8 mouse cellular contexts compared by ENCODE assay signal in genomic region chr1:75244836-75245235, GRCm38 (mm10). TPM values are rescaled to one million over a fixed set of nuclear protein-coding genes. Genes with fewer than 3 reads are reported as not detected.
DNase-seq lines count a peak whose midpoint lies in the region; ATAC-seq and TF ChIP-seq lines count a peak whose summit lies in the region.

No protein-coding gene starts in this region.

- H3K36me3 ChIP-seq in forebrain, embryonic 11.5 days (ENCODE audit: control insufficient read depth, insufficient read depth, low read length) = no peaks in the 10 kb centered on the region
- H3K36me3 ChIP-seq in forebrain, embryonic 10.5 days (replicated peaks) = peaks cover 26% of the 10 kb centered on the region
- peaks cover 39% of the 10 kb centered on the region for H3K36me3 ChIP-seq in heart, postnatal 0 days (replicated peaks; ENCODE audit: control insufficient read depth, insufficient read depth, low read length)

- no peak overlapping the region for H3K9ac ChIP-seq in forebrain, embryonic 11.5 days (ENCODE audit: low read length)
- H3K9ac ChIP-seq in heart, postnatal 0 days (replicated peaks; ENCODE audit: low read depth, low read length) = no peak overlapping the region

- no peak for TF ChIP-seq CTCF in heart, postnatal 0 days (IDR thresholded peaks at IDR 0.05; ENCODE audit: low read depth)

- H3K27me3 ChIP-seq in forebrain, embryonic 11.5 days (ENCODE audit: control insufficient read depth, insufficient read depth, low read length) = no peaks in the 10 kb centered on the region
- H3K27me3 ChIP-seq in forebrain, embryonic 10.5 days (ENCODE audit: poor library complexity, severe bottlenecking) = no peaks in the 10 kb centered on the region
- no peaks in the 10 kb centered on the region for H3K27me3 ChIP-seq in heart, postnatal 0 days (ENCODE audit: control insufficient read depth, insufficient read depth, low read length)

- no peak for DNase-seq in forebrain, embryonic 11.5 days (ENCODE audit: low spot score)
- DNase-seq in forebrain, embryonic 10.5 days (ENCODE audit: extremely low spot score, low spot score) = no peak
- DNase-seq in A20 (ENCODE audit: low read depth, low spot score) = peak; percentile 26
- DNase-seq in cerebellum, adult 9-11 months = peak; percentile 69
- DNase-seq in heart, postnatal 0 days (ENCODE audit: low spot score) = peak; percentile 83
- peak; percentile 60 to 68 for DNase-seq in kidney, postnatal 4 days
- DNase-seq in ovary, postnatal 14 days (ENCODE audit: low spot score) = no peak

- peak; percentile 51; the same call in 1 of the 2 replicates for ATAC-seq in forebrain, embryonic 11.5 days (replicated peaks; ENCODE audit: low FRiP score)
- ATAC-seq in heart, postnatal 0 days (ENCODE audit: insufficient read depth, low read depth) = peak; percentile 52
- peak; percentile 72 for ATAC-seq in megakaryocyte-erythroid progenitor cell, adult 5-6 weeks (replicated peaks; ENCODE audit: low FRiP score, low TSS enrichment, poor library complexity, severe bottlenecking)

- no peak for TF ChIP-seq EP300 in heart, postnatal 0 days (IDR thresholded peaks at IDR 0.05; ENCODE audit: low read depth)

- H3K4me1 ChIP-seq in forebrain, embryonic 11.5 days (replicated peaks; ENCODE audit: control insufficient read depth, insufficient read depth, low read length) = no peaks in the 10 kb centered on the region
- peaks cover 18% of the 10 kb centered on the region for H3K4me1 ChIP-seq in forebrain, embryonic 10.5 days
- H3K4me1 ChIP-seq in heart, postnatal 0 days (ENCODE audit: control insufficient read depth, insufficient read depth) = peaks cover 22% of the 10 kb centered on the region

- no peak overlapping the region for H3K4me3 ChIP-seq in forebrain, embryonic 11.5 days (ENCODE audit: low read depth, low read length)
- H3K4me3 ChIP-seq in forebrain, embryonic 10.5 days = no peak overlapping the region
- no peak overlapping the region for H3K4me3 ChIP-seq in heart, postnatal 0 days (ENCODE audit: low read depth, low read length)

- no peaks in the 10 kb centered on the region for H3K9me3 ChIP-seq in forebrain, embryonic 11.5 days (ENCODE audit: control insufficient read depth, low read length)
- H3K9me3 ChIP-seq in forebrain, embryonic 10.5 days = no peaks in the 10 kb centered on the region
- no peaks in the 10 kb centered on the region for H3K9me3 ChIP-seq in heart, postnatal 0 days (replicated peaks; ENCODE audit: control insufficient read depth, low read length)

- WGBS in forebrain, embryonic 11.5 days = 13% methylated on average over 4 of the region's 4 CpGs
- 20% methylated on average over 4 of the region's 4 CpGs for WGBS in forebrain, embryonic 10.5 days
- 23% methylated on average over 4 of the region's 4 CpGs for WGBS in heart, postnatal 0 days

- H3K27ac ChIP-seq in forebrain, embryonic 11.5 days (ENCODE audit: low read depth, low read length) = no peak overlapping the region
- no peak overlapping the region for H3K27ac ChIP-seq in forebrain, embryonic 10.5 days
- H3K27ac ChIP-seq in heart, postnatal 0 days (ENCODE audit: low read depth) = no peak overlapping the region

- no peak overlapping the region for H3K4me2 ChIP-seq in forebrain, embryonic 11.5 days (ENCODE audit: low read depth, low read length, severe bottlenecking)
- H3K4me2 ChIP-seq in heart, postnatal 0 days (ENCODE audit: low read depth, low read length) = no peak overlapping the region

RNA-seq across cellular contexts. Expression of gene Dnajb2, which starts 8.6 kb away (rescaled TPM):
- polyA plus RNA-seq in forebrain, embryonic 11.5 days (2014; fragmentation: Nextera tagmentation; extraction: Ambion mirVana) = 22.2 and 22.6 TPM in 2 replicates
- 28.0 and 28.6 TPM in 2 replicates for polyA plus RNA-seq in forebrain, embryonic 10.5 days (2016; fragmentation: Nextera tagmentation; extraction: Ambion mirVana)
- 25.1 and 35.0 TPM in 2 replicates for total RNA-seq in heart, postnatal 0 days (2014; rRNA removed; ENCODE audit: low replicate concordance)
- polyA plus RNA-seq in heart, postnatal 0 days (2015; fragmentation: Nextera tagmentation; extraction: Ambion mirVana) = 34.9 and 36.7 TPM in 2 replicates
- total RNA-seq in megakaryocyte-erythroid progenitor cell, adult 5-6 weeks (2014; fragmentation: Nextera tagmentation) = 15.2 and 18.3 TPM in 2 replicates
- total RNA-seq in megakaryocyte-erythroid progenitor cell, adult 5-6 weeks (2017) = 14.2 and 21.7 TPM in 2 replicates

RNA-seq across cellular contexts. Expression of gene A630095N17Rik, which starts 12.9 kb away (rescaled TPM):
- polyA plus RNA-seq in forebrain, embryonic 11.5 days (2014; fragmentation: Nextera tagmentation; extraction: Ambion mirVana) = not detected in 2 replicates
- not detected in 2 replicates for polyA plus RNA-seq in forebrain, embryonic 10.5 days (2016; fragmentation: Nextera tagmentation; extraction: Ambion mirVana)
- total RNA-seq in heart, postnatal 0 days (2014; rRNA removed; ENCODE audit: low replicate concordance) = not detected in 2 replicates
- polyA plus RNA-seq in heart, postnatal 0 days (2015; fragmentation: Nextera tagmentation; extraction: Ambion mirVana) = not detected in 2 replicates
- total RNA-seq in megakaryocyte-erythroid progenitor cell, adult 5-6 weeks (2014; fragmentation: Nextera tagmentation) = not detected in 2 replicates
- total RNA-seq in megakaryocyte-erythroid progenitor cell, adult 5-6 weeks (2017) = not detected in 2 replicates

RNA-seq across cellular contexts. Expression of gene Ptprn, which starts 19.5 kb away (rescaled TPM):
- polyA plus RNA-seq in forebrain, embryonic 11.5 days (2014; fragmentation: Nextera tagmentation; extraction: Ambion mirVana) = 3.7 and 4.3 TPM in 2 replicates
- 1.5 and 1.6 TPM in 2 replicates for polyA plus RNA-seq in forebrain, embryonic 10.5 days (2016; fragmentation: Nextera tagmentation; extraction: Ambion mirVana)
- 0.04 and 0.15 TPM in 2 replicates for total RNA-seq in heart, postnatal 0 days (2014; rRNA removed; ENCODE audit: low replicate concordance)
- polyA plus RNA-seq in heart, postnatal 0 days (2015; fragmentation: Nextera tagmentation; extraction: Ambion mirVana) = 0.16 and 0.26 TPM in 2 replicates
- 0.31 TPM in 1 of 2 replicates, not detected in the other for total RNA-seq in megakaryocyte-erythroid progenitor cell, adult 5-6 weeks (2014; fragmentation: Nextera tagmentation)
- total RNA-seq in megakaryocyte-erythroid progenitor cell, adult 5-6 weeks (2017) = 0.08 TPM in 1 of 2 replicates, not detected in the other

RNA-seq across cellular contexts. Expression of gene Tuba4a, which starts 25.2 kb away (rescaled TPM):
- polyA plus RNA-seq in forebrain, embryonic 11.5 days (2014; fragmentation: Nextera tagmentation; extraction: Ambion mirVana) = 11.4 and 12.9 TPM in 2 replicates
- 11.0 and 13.7 TPM in 2 replicates for polyA plus RNA-seq in forebrain, embryonic 10.5 days (2016; fragmentation: Nextera tagmentation; extraction: Ambion mirVana)
- total RNA-seq in heart, postnatal 0 days (2014; rRNA removed; ENCODE audit: low replicate concordance) = 179 and 227 TPM in 2 replicates
- polyA plus RNA-seq in heart, postnatal 0 days (2015; fragmentation: Nextera tagmentation; extraction: Ambion mirVana) = 114 and 142 TPM in 2 replicates
- 232 and 276 TPM in 2 replicates for total RNA-seq in megakaryocyte-erythroid progenitor cell, adult 5-6 weeks (2014; fragmentation: Nextera tagmentation)
- total RNA-seq in megakaryocyte-erythroid progenitor cell, adult 5-6 weeks (2017) = 137 and 146 TPM in 2 replicates

RNA-seq across cellular contexts. Expression of gene Resp18, which starts 33.4 kb away (rescaled TPM):
- 14.9 and 15.8 TPM in 2 replicates for polyA plus RNA-seq in forebrain, embryonic 11.5 days (2014; fragmentation: Nextera tagmentation; extraction: Ambion mirVana)
- polyA plus RNA-seq in forebrain, embryonic 10.5 days (2016; fragmentation: Nextera tagmentation; extraction: Ambion mirVana) = 2.6 and 3.4 TPM in 2 replicates
- not detected in 2 replicates for total RNA-seq in heart, postnatal 0 days (2014; rRNA removed; ENCODE audit: low replicate concordance)
- 0.48 TPM in 1 of 2 replicates, not detected in the other for polyA plus RNA-seq in heart, postnatal 0 days (2015; fragmentation: Nextera tagmentation; extraction: Ambion mirVana)
- not detected in 2 replicates for total RNA-seq in megakaryocyte-erythroid progenitor cell, adult 5-6 weeks (2014; fragmentation: Nextera tagmentation)
- total RNA-seq in megakaryocyte-erythroid progenitor cell, adult 5-6 weeks (2017) = not detected in 2 replicates

Comparison
In these comparisons a context has a peak if more than half of its experiments do, and no peak if none do; other contexts are left out.
1. DNase-seq: peak in A20 (single experiment), cerebellum, adult 9-11 months (single experiment), heart, postnatal 0 days (single experiment) and kidney, postnatal 4 days (2 of 2); none in forebrain, embryonic 11.5 days (single experiment), forebrain, embryonic 10.5 days (single experiment) and ovary, postnatal 14 days (single experiment).
2. Peak in every context shown above with its lines, with median percentiles within 50 percentile points of each other: ATAC-seq.